Mouse (Mus musculus) testis, adult 2 months (tissue): ENCODE data around the gene Tmem120b.

Experiments
- CTCF ChIP-seq: fragments of 200-500 bp; IDR thresholded peaks from 2 replicates; pipeline ENCODE4 v1.5.1; 2012; ENCODE audit warnings: low read depth, mild to moderate bottlenecking, inconsistent platforms, low read length, moderate library complexity; ENCODE audit not compliant: control insufficient read depth, insufficient read depth, insufficient replicate concordance
- POLR2A ChIP-seq: fragments of 200-500 bp; IDR thresholded peaks from 2 replicates; pipeline ENCODE4 v1.6.1; 2012; ENCODE audit warnings: low read depth, mild to moderate bottlenecking, inconsistent platforms, low read length, moderate library complexity; ENCODE audit not compliant: control insufficient read depth

DNA sequence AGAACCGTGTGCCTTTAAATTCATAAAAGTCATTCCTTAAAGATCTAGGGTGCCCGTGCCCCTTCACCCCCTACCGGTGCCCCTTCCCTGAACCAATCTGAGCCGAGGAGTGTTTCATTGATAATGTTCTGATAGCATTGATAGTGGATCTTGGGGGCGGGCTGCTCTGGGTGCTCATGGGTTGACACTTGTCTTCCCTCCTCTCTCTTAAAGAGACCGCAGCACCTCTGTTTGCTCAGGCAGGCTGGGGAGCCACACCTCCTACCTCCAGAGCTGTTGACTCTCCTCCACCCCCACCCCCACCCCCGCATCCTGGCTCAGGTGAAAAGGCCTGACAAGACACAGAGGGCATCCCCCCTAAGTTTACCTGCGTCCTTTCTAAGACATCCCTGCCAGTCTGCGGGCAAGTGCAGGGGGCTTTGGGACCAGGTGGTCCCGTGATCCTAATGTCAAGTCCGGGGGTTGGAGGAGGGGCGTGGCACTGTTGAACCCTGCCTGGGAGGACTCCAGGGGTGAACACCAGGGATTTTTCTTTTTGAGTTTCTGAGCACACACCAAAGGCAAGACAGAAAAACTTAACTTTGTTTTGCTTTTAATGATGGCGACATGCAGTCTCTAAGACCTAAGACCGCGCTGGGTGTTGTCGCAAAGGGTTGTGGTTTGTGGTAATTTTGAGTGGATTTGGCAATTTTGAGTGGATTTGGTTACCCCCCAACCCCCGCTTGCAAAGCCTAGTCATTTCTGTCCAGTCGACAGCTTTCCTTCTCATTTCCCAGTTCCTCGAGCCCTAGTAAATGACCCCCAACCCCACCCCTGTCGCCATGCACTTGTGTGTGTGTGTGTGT lies 76.8 kb downstream of the Tmem120b start:
- TF ChIP-seq CTCF (no peak), POLR2A (no peak)
